Mouse (Mus musculus): Measurements from ENCODE around the gene Gjc1.

DNA sequence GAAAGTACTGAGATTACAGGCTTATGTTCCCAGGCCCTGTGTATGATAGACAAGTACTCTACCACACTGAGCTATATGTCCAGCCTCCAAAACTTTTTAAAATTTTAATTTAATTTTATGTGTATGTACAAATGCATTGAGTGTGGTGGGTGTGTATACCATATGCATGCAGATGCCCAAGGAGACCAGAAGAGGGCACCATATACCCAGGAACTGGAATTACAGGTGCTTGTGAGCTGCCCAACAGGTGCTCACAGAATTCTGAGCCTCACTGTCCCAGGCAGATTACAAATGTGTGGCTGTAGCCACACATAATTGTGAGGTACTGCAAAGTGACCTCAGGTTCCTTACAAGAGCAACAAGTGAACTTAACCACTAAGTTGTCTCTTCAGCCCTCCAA is 34.3 kb upstream of the Gjc1 start:
- peak; percentile 38; the same call in 1 of the 2 replicates for TF ChIP-seq CTCF (IDR thresholded peaks at IDR 0.05; ENCODE audit: low read depth, low read length)
- TF ChIP-seq POLR2A (IDR thresholded peaks at IDR 0.05; ENCODE audit: borderline replicate concordance, low read depth, low read length) = no peak

All from bone marrow macrophage, adult 2 months (primary cell).